Mouse (Mus musculus) G1E (cell line): ENCODE results near the gene Map6. TPM values are rescaled to one million over a fixed set of nuclear protein-coding genes. Genes with fewer than 3 reads are reported as not detected.

ENCODE experiments used
- ATAC-seq: 2 replicates; pipeline ENCODE4 v1.8.0; 2016; ENCODE audit warnings: mild to moderate bottlenecking; ENCODE audit not compliant: insufficient number of reproducible peaks, poor library complexity, low FRiP score, severe bottlenecking; ENCODE audit errors: extremely low read depth
- DNase-seq: peaks from one replicate; pipeline ENCODE4 v3.0.0; 2012; ENCODE audit warnings: low spot score
- H3K27me3 ChIP-seq: 2 replicates; pipeline ENCODE4 v1.6.1; 2012; ENCODE audit warnings: mild to moderate bottlenecking, low read length, inconsistent platforms; ENCODE audit not compliant: insufficient read depth
- H3K36me3 ChIP-seq: replicated peaks from 2 replicates; pipeline ENCODE3; 2012; ENCODE audit warnings: mild to moderate bottlenecking, inconsistent platforms
- H3K4me1 ChIP-seq: 2 replicates; pipeline ENCODE4 v1.6.1; 2012; ENCODE audit warnings: low read depth, low read length, inconsistent platforms, mixed read lengths; ENCODE audit not compliant: insufficient read depth
- H3K4me3 ChIP-seq: 2 replicates; pipeline ENCODE4 v1.5.1; 2012; ENCODE audit warnings: low read depth, mild to moderate bottlenecking, inconsistent platforms, low read length, moderate library complexity, mixed read lengths
- H3K9me3 ChIP-seq: replicated peaks from 2 replicates; pipeline ENCODE4 v1.6.1; 2012; ENCODE audit warnings: inconsistent platforms
- CTCF ChIP-seq: IDR thresholded peaks from 2 replicates; pipeline ENCODE4 v1.5.1; 2012; ENCODE audit warnings: low read depth, low read length, inconsistent platforms, mixed read lengths
- GATA1 ChIP-seq: IDR thresholded peaks from 2 replicates; pipeline ENCODE4 v1.6.1; 2012; ENCODE audit warnings: borderline replicate concordance, low read length, inconsistent platforms, mixed read lengths
- GATA2 ChIP-seq: IDR thresholded peaks from 2 replicates; pipeline ENCODE4 v1.6.1; 2012; ENCODE audit warnings: low read depth, low read length, inconsistent platforms, borderline replicate concordance
- POLR2AphosphoS5 ChIP-seq: IDR thresholded peaks from 2 replicates; pipeline ENCODE4 v1.6.1; 2012; ENCODE audit warnings: low read depth, low read length, inconsistent platforms; ENCODE audit not compliant: insufficient replicate concordance
- TAL1 ChIP-seq: conservative IDR thresholded peaks from 2 replicates; pipeline ENCODE4 v1.6.1; 2012; ENCODE audit warnings: low read depth, low read length, inconsistent platforms, mixed read lengths
- polyA plus RNA-seq: library from polyadenylated mRNA; stranded (reverse); fragments of >175 nt; gene quantifications from 2 replicates; pipeline ENCODE4 v1.2.3, GENCODE M21; 2012
- total RNA-seq, 2 experiments: library from RNA; stranded (forward) in 1 of 2; stranded (reverse) in 1 of 2; fragments of 200-1000 nt in 1 of 2; fragments of >200 nt in 1 of 2; fragmentation: Nextera tagmentation in 1 of 2; gene quantifications; 2 replicates each; pipeline ENCODE4 v1.2.3; 2014 to 2017

Map6 gene
- total and polyA plus RNA-seq, 3 experiments = 0.11 TPM; not detected in 2

DNA sequence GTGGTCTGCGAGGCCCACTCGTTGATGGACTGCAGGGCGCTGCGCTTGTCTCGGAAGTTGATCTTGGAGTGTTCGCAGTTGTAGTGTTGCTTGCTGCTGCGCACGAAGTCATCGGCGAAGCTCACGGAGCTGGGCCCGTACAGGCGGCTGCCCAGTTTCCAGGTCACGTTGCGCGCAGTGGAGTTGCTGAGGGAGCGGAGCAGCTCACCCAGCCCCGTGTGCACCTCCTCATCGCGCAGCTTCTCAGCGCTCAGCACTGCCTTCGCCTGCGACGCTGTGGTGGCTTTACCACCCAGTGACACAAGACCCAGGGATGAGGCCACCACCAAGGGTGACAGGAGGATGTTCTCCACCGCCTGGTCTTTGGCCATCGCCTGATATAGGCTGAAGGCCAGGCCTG is 81.6 kb downstream of the Map6 start:
- TF ChIP-seq GATA1 (no peak), TAL1 (no peak), POLR2AphosphoS5 (no peak), GATA2 (no peak), CTCF (no peak)
- H3K9me3 ChIP-seq = no peaks in the 10 kb centered on the region
- H3K4me1 ChIP-seq = no peaks in the 10 kb centered on the region
- DNase-seq (no peak), ATAC-seq (no peak)
- H3K36me3 ChIP-seq = no peaks in the 10 kb centered on the region
- no peak overlapping the region for H3K4me3 ChIP-seq
- peaks cover 41% of the 10 kb centered on the region for H3K27me3 ChIP-seq

DNA sequence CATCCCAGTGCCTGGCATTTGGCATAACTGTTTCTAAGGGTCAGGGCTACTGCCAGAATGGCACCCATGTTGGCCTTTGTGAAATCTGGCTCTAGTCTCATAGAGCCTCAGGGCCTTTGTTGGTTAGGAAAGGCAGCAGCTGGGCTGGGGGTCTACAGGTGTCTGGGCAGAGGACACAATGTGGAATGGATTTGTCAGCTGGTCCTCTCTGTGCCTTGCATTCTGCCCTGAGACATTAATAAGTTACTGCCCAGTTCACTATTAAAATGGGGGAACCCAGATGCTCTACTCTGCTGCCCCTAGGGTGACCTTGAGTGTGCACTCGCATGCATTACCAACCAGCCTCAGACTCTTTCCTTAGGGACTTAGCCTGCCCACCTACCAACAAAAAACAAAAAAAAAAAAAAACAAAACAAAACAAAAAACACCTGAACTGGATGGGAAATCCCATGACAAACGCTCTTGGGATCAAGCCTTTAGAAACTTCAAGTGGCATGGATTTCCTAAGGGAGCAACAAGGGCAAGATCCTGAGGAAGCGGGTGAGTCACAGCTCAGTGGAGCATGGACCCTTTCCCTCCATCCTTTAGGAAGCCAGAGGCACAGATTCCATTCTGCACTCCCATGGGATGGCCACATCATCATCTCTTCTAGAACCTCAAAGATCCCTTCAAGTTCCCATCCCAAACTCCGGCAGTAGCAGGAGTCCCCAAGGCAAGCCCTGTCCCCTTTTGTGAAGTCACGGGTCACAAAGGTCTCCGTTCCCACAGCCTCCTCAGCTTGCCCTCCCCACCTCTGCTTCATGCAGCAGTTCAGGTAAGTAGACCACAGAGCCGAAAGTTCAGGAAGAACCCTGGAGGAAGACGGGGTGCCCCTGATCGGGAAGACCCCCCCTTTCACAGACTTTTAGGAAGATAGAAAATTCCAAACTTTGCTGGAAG is 82.8 kb downstream of the Map6 start:
- DNase-seq (no peak), ATAC-seq (no peak)
- TF ChIP-seq POLR2AphosphoS5 = no peak
- H3K27me3 ChIP-seq = peaks cover 31% of the 10 kb centered on the region
- H3K4me3 ChIP-seq = no peak overlapping the region
- H3K4me1 ChIP-seq = no peaks in the 10 kb centered on the region
- no peaks in the 10 kb centered on the region for H3K36me3 ChIP-seq
- no peaks in the 10 kb centered on the region for H3K9me3 ChIP-seq

DNA sequence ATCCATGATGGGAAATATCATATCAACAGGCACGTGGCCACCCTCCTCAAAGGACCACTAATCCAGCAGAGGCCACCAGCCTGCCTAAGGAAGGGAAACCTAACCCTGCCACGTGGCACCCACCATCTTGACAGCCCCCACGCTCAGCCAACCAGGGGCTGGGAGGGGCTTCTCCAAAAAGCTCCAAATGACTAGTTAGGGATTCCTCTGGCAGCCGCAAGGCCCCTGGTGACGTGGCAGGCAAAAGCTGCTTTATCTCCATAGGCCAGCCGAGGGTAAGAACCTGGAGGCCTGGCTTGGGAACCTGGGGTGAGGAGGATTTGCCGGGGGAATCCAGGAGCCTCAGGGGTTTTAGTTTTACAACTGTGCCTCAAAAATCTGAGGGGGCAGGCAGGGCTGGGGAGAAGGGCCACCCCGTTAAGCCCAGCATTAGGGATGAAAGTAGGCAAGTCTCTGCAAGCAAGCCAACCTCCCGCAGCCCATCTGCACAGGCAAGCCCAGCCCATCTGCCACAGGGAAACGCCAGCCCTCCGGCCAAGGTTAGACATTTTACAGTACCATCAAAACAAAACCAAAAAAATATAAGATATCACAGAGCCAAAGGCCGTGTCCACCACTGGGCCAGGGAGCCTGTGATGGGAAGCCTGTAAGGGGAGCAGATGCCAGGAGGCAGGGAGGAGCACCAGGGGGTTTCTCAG is 84.0 kb downstream of the Map6 start:
- no peak for TF ChIP-seq POLR2AphosphoS5
- TF ChIP-seq TAL1 = no peak
- TF ChIP-seq CTCF = no peak
- no peak for TF ChIP-seq GATA1
- no peak for TF ChIP-seq GATA2
- no peaks in the 10 kb centered on the region for H3K4me1 ChIP-seq
- no peak for DNase-seq
- H3K4me3 ChIP-seq = no peak overlapping the region
- ATAC-seq = no peak
- H3K36me3 ChIP-seq = no peaks in the 10 kb centered on the region
- H3K9me3 ChIP-seq = no peaks in the 10 kb centered on the region
- peaks cover 38% of the 10 kb centered on the region for H3K27me3 ChIP-seq

DNA sequence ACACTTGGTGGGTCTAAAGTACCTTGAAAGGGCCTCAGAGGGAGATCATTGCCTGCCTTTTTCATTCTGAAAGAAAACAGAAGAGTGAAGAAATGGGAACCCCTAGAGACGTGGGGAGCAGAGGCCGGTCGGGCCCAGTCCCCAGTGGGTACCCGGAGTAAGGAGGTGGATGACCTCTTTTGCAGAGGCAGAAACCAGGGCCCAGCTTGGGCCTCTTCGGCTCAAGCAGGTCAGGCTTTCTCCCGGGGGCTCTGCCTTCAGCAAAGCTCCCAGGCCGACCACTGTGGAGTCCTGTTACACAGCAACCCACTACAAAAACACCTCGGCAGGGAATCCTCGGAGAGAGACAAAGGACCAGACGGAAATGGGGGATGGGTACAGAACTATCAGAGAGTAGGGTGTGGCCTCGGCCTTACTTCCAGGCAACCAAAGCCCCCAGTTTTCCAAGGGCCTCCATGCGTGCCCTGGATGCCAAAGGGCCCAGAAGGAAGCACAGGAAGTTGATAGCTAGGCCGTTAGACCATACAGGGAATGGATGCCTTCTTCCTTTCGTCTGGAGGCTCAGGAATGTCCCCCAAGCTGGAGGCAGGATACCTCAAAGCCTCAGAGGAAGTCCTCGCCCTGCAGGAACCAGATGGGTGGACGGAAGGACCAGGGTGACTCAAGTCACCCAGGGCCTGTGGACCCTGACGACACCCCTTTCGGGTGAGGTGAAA is 84.7 kb downstream of the Map6 start:
- Histone ChIP-seq H3K4me1 (no peaks in the 10 kb centered on the region), H3K36me3 (no peaks in the 10 kb centered on the region), H3K4me3 (no peak overlapping the region), H3K9me3 (no peaks in the 10 kb centered on the region), H3K27me3 (peaks cover 35% of the 10 kb centered on the region)
- DNase-seq (no peak), ATAC-seq (no peak; the same call in 1 of the 2 replicates)
- TF ChIP-seq GATA1 (no peak), CTCF (no peak), TAL1 (no peak), GATA2 (no peak), POLR2AphosphoS5 (no peak)

DNA sequence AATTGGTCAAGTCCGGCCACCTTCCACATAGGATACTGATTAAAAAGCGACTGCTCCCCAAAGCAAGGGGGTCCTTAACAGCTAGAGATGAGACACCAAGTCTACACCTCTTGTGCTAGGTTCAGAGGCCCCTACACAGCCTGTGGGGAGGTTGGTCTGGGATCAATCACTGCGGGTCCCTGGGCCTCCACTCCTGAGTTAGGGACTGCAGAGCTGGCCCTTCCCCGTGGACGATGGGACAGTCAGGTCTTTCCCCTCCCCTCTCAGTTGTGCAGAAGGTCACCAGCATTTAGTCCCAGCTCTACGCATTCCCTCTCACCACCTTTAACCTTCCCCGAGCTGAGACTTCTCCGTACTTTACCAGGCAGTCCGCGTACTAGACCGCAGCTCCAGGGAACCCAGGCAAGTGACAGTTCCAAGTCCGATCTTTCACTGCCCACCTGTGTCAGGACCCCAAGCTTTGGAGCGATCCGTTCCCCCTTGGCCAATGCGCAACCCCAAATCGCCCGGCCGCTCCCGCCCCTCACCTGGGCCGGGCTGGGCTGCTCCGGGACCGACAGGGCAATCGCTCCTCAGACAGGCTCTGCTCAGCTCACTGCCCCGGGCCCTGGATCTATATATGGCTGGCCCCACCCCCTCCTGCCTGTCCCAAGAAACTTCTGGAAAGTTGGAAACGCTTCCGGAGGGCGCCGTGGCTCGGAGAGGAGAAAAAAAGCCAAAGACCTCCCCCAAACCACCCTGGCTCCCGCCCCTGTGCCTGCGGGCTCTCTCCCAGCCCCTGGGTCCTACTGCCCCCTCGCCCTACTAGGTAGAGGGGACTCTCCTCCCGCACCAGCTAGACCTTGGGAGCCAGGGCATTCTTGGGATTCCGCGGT is 85.5 kb downstream of the Map6 start, which contains the start of gene Serpinh1:
Gene Serpinh1, minus strand, starts transcription at position 714 of the 875 bp plus-strand sequence.
- H3K27me3 ChIP-seq = peaks cover 35% of the 10 kb centered on the region
- no peaks in the 10 kb centered on the region for H3K4me1 ChIP-seq
- ATAC-seq = no peak
- no peak within 1 kb of the TSS for H3K4me3 ChIP-seq
- H3K36me3 ChIP-seq = no peaks in the 10 kb centered on the region
- TF ChIP-seq CTCF (no peak), GATA2 (no peak), TAL1 (no peak), GATA1 (no peak), POLR2AphosphoS5 (no peak)
- H3K9me3 ChIP-seq = no peaks in the 10 kb centered on the region
- DNase-seq = no peak

DNA sequence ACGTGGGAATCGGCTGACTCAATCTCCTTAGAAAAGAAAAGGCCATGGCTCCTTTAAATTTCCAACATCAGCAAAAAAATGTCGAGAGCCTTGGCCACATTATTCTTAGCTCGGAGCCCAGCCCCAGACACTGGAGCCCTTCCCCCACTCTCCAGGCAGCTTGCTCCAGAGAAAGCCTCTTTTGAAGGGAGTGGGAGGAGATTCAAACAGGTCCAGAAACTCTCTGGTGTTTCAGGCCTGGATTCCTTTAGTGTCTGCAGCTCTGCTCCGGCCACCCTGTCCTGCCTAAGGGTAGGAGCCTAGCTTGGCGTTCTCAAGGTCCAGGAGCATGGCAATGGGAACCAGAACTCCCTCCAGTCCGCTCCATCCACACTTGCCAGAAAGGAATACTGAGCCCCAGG is 88.5 kb downstream of the Map6 start:
- no peak for ATAC-seq
- no peak for DNase-seq
- no peaks in the 10 kb centered on the region for H3K4me1 ChIP-seq
- peaks cover 35% of the 10 kb centered on the region for H3K27me3 ChIP-seq
- no peak for TF ChIP-seq POLR2AphosphoS5
- TF ChIP-seq GATA1 = no peak
- TF ChIP-seq CTCF = no peak
- TF ChIP-seq GATA2 = no peak
- no peak for TF ChIP-seq TAL1
- no peaks in the 10 kb centered on the region for H3K36me3 ChIP-seq
- H3K9me3 ChIP-seq = no peaks in the 10 kb centered on the region
- no peak overlapping the region for H3K4me3 ChIP-seq
